Mouse (Mus musculus): Measurements from ENCODE around the gene Twist2.
A peak's percentile ranks its signal among the peaks of the same experiment; 100 is the strongest.

Twist2 gene

DNA sequence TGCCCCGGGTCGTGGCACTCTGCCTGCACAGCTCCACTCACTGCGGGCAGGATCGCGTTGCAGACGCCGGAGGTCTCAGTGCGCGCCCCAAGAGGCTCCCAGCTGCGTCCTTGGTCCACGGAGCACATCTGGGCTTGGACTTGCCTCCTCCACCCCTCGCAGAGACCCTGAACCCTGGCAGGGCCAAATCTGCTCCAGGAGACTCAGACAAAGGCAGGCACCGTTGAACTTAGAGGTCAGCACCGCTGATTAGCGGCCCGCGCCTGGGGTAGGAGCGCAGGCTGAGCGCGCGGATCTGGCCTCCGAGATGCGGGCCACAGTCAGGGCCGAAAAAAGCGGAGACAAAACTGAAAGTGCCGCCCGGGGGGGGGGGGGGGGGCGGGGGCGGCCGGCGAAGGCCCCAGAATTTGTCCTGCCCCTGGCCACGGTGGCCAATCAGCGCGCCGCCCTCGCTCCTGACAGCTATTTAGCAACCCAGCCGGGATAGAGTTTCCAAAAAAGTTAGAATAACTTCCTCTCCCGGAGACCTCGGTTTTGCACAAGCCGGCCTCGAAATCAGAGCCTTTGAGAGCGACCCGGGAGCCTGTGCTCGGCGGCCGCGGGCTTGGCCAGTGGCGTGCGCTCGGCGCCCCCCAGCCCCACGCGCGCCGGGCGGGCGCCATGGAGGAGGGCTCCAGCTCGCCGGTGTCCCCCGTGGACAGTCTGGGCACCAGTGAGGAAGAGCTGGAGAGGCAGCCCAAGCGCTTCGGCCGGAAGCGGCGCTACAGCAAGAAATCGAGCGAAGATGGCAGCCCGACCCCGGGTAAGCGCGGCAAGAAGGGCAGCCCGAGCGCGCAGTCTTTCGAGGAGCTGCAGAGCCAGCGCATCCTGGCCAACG, at the start of gene Twist2:
Gene Twist2 (plus strand): TSS at position 495 of the 877 bp plus-strand sequence.
- peak; percentile 29 to 57 for DNase-seq

DNA sequence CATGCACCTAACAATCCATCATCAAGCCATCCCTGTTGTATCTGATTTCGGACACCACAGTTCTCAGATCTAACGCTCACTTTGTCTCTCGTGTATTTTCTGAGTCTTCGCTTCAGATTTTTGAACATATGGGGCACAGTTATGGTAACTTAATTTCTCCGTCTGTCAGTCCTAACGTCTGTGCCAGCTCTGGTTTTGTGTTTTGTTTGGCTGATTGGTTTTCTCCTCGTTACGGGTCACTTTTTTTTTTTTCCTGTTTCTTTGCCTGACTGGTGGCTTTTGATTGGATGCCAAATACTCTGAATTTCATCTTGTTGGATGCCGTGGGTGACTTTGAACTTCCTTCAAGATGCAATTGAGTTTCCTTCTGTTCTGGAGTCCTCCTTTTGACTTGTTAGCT, 48.3 kb upstream of the Twist2 start:
- no peak for DNase-seq

DNA sequence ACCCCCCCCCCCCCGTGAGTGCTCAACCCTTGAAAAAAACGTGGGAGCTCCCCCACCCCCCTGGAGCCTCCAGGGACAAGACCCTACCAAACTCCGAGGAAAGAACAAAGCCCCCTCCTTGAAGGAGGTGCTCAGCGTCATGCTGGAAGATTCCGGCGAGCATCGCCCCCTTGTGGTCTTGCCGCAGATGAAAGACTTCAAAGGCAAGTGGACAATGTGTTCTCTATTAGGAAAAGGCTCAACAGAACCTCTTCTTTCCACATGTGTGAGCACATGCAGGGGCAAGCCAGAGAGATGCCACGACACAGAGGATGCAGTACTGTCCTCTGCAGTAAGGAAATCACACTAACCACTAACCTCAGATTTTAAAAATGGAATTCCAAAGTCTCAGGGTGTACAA, 46.2 kb upstream of the Twist2 start:
- peak; percentile 46 to 81 for DNase-seq

DNA sequence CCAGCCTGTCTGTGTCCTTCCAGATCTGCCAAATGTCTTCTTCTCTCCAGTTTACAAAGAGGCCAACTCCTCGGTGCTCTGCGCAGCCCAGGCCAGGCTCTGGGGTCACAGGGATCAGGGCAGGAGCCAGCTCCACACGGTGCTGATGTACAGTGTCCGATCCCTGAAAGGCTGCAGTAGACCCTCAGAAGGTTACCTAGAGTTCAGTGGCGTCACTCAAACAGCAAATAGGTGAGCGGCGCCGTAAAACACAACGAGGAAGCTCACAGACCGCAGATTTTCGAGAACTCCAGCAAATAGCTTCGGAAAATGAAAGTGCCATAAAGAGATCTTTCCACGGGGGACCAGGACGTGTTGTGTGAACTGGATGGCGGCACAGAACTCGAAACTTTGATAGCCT, 44.0 kb upstream of the Twist2 start:
- DNase-seq = no peak

DNA sequence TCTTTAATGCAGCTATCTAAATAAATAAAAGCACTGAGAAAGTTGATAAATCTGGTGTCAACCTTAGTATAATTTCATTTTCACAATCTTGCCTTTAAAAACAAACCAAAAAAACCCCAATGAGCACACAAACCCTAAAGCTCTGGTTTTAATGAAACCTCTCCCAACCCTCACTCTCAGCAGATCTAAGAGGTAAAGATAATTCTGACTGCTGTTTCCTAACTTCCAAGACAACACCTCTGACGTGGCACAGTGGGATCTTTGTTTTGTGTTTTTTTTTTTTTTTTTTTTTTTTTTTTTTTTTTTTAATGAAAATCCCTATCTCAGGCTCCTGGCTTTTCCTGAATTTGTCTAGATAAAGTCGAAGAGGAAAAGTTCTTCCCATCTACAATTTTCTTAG, 43.1 kb upstream of the Twist2 start:
- no peak for DNase-seq

DNA sequence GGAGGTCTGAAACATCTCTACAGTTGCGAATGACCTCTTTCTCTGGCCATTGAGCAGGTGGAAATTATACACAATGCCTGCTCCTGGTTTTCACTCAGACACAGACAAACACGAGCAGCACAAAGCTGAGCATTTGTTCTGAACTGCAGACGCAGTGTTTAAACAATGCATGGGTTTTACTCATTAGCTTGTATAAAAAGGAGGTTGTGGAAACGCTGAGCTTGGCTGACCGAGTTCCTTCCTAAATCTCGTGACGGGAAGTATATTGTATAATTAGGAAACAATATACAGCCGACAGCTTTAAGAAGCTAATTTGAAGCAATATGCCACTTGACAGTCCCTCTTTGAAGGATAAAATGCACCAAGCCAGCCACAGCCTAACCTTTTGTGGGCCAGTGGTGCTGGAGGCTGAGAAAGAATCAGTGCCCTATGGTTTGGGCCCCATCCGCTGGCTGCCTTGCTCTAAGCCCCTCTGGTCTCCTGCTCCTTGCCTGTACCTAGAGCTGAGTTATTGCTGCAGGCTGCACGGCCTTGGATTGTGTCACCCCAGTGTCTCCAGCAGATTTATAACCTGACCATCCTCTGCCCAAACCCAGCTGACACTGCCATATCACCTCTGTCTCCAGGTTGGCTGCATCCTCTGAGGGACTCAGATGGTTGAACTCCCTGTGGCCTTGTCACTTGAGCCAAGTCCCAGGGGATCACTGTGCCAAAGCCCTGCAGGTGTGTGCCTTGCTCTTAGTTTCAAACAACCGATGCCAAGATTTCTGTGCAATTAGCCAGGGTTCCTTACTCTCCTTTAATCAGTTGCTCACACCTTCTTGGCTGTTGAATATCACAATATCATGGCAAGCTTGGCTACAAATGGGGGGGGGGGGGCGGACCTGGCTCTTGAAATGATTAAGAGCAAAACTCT, 42.4 kb upstream of the Twist2 start:
- DNase-seq = no peak

DNA sequence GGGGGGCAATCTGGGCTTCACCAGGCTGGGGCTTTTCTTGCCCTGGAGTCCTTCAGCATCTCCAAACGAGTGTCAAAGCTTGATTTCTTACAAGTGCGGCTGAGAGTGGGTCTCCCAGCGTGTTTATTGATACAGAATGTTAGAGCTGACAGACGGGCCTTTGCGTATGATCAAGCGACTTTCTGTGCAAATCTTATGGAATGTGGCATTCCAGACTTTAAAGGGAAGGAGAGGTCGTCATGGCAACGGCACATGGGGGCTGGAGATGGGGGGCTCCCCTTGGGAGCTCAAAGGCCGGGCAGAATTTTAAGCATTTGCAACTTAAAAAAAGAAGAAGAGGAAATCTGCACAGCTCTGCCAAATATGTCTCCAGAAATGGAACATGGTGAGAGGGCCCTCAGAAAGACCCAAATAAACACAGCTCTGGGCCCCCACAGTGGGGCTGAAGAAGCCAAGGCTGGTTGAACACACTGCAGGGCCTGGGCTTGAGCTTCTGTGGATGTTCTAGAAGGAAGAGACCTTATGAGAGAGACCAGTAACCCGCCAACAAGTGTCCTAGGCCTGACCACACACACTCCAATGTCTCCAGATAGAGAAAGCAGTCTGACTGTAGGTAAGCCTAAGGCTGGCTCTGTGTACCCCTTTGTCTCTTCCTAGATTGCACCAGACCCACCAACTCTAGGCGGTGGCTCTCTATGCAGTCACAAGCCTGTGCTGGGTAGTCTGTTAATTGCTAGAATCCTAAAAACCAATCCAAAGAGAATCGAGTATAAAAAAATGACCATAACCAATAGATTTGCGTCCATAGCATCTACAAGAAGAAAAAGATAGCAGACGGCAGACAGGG, 40.9 kb upstream of the Twist2 start:
- no peak for DNase-seq

DNA sequence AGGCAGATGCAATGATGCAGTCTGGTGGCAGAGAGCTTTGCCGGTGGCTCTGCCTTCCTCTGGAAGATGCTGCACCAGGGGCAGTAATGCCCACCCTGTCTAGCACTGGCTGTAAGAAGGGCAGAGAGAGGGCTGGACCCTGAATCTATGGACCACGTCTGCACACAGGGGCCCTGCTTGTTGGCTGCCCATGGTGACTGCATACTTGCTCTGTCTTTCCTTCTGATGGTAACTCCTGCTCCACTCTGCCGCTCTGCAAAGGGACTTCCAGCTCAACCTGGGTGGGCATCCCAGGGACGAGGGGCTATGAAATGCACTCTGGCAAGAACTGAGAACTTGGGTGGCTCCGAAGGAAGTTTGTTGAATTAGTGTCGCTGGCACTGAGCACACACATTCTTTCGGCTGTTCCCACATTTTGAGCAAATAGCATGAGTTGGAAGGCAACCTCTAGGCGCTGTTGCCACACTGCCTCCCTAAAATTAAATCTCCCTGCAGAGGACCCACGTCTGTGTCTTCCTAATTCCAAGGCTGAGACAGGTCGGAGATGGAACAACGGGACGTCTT, 38.7 kb upstream of the Twist2 start:
- no peak for DNase-seq

DNA sequence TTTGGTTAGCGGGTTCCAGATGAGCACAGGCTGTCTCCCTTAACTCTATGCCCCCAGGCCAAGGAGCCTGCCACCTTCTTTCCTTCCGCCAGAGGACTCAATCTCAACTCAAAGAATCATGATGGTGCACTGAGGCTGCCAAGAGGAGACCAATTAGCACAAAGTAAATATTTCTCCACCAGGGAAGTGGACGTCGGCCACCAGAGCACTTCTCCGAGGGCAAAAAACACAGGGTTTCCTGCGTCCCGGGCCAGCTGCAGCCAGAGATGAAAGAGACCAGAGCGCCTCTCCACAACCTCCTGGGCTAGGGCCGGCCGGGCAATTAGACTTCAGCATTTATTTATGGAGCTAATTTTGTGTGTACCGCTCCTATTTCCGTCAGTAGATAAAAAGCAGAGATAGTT, 31.0 kb upstream of the Twist2 start:
- DNase-seq = no peak

DNA sequence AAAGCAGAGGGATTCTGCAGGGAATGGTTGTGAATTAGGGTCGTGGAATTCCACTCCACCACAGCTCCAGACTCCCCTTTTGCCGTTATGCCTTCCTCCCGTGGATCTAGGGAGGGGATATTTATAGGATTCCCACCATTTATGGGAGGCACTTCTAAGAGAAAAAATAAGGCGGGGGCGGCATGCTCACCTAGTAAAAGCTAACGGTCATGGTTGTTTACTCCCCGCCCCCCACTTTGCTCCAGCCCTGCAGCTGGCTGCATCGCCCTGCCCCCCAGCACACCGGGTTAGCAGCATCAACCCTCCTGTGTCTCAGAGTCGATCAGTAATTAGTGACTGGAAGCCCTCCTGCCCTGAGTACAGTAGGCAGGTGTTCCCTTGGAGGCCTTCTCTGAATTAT, 30.6 kb upstream of the Twist2 start:
- DNase-seq = no peak

DNA sequence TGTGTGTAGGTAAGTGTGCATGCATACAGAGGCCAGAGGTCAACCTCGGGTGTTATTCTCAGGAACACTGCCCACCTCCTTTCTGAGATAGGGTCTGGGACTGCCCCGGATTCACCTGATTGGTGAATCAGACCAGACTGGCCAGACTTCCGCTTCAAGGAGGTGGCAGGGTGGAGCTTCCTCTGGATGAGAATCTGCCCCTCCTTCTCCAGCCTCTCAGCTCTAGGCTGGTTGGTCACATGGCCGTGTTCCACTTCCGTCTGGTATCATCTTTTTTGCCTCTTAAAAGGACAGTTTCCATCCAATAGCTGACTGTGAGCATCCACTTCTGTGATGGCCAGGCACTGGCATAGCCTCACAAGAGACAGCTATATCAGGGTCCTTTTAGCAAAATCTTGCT, 24.3 kb upstream of the Twist2 start:
- no peak for DNase-seq

DNA sequence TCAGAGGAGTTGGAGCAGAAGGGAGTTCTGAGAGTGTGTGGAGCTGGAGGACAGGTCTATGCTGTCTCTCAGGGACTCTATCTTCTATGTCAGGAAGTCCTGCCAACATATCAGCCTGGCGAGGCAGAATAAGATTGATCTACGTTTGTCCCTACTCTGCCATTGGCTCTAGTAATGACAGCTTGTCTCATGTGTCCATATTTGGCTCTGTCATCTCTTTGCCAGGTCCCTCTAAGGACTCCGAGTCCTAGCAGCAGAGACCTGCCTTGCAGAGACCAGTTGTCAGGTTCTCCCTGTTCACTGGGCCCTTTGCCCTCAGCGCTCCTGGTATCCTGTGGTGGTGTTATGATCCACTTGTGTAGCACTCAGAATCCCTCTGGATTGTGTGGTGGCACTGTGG, 21.4 kb upstream of the Twist2 start:
- no peak for DNase-seq

DNA sequence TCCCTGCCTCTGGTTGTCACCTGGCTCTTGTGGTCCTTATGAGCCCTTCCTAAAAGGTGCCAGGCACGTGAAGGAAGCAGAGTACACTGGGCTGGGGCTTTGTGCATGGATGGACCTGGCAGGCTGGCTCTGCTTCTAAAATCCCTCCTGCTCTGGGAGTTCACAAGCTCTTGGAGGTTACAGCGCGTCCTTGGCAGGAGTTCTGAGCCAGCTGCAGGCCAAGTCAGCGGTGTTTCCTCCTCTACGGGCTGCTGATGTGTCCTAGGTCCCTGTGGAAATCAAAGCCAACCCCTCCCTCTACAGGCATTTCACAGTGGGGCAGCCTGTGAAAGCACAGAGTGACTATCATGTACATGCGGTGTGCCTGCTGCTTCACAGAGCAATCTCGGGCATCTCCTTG, 20.1 kb upstream of the Twist2 start:
- no peak for DNase-seq

DNA sequence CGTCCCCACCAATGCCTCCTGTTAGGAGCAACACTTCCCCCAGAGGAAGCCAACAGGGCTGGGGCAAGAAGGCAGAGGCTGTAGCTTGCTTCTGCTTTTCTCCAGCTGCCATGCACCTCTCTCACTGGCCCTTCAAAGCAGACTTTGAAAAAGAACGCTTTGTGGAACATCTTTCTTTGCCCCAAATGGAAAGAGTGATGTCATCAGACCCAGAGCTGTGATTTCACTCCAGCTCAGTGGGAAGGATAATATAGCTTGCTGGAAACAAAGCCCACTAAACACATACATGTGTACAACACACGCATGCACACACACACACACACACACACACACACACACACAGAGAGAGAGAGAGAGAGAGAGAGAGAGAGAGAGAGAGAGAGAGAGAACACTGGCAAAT, 17.1 kb upstream of the Twist2 start:
- no peak for DNase-seq

DNA sequence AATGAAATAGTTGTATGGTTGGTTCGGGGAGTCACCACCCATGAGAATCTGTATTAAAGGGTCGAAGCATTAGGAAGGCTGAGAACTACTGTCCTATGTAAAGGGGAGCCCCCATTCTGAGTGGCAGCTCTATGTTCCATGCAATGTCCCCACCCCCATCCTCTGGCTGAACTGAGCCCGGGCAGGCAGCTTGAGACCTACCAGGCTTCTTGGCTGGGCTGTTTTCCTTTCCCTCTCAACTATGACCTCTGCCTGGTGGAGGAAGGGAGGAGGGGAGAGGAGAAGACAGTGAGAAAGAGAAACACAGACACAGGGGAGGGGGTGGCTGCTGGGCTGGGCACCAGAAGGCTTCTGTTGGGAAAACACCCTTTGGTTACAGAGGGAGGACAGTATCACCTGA, 1.9 kb upstream of the Twist2 start:
- DNase-seq = no peak

DNA sequence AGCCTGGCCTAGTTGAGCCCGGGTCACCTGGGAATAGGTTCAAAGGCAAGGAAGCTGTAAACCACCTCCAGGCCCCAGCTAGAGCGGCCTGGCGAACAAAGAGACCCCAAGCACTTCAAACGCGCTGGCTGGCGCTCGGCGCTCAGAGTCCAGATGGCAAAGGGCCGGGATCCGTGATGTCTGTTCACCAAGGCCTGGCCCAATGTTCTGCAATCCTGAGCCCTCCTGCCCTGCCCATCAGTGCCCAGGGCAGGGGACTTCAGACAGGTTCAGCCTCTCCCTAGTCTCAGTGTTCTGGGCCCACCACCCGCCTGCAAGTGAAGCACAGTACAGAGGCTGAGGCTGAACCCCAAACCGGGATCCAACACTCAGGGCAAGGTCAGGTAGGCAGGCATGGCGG, 913 bp upstream of the Twist2 start:
- DNase-seq = no peak

DNA sequence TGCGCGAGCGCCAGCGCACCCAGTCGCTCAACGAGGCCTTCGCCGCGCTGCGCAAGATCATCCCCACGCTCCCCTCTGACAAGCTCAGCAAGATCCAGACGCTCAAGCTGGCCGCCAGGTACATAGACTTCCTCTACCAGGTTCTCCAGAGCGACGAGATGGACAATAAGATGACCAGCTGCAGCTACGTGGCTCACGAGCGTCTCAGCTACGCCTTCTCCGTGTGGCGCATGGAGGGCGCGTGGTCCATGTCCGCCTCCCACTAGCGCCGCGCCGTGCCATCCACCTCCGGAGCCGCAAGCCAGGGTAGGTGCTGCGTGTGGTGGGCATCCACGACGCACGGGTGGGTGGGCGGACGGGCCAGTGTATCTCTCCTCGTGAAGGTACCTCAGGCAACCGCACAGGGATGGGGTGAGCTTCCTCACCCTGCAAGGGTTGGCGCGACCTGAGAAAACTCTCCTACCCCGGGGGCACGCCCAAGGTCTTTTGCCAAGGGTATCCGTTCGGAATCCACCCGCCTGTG, 644 bp downstream of the Twist2 start:
- no peak for DNase-seq

DNA sequence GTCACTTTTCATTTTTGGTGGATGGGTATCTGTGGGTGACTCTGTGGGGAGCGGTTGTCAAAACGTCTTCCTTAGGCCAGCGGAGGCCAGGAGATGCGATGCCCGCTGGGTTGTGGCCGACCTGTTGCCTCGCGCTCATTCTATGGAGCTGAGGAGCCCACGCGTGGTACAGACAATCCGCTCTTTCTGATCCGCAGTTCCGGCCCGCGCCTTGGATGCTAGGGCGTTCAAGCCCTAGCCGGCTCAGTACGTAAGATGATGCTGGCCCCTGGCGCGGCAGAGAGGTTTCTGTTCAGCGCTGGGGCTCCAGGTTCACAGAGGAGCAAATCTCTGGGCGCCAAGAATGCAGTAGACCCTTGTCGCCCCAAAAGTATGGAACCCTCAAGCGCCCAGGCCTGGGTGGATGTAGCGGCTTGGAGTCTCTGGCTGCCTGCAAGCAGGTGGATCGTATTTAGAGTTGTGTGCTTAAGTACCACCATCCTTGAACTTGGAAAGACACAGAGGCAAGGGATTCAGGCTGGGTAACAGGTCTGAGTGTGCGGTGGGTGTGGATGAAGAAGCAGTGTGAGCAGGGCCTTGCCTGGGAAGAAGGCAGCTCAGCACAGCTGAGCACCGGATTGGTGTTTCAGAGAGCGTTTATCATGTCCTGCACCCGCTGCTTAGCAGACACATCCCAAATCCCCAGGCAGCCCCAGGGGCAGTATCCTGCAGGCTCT, 1.3 kb downstream of the Twist2 start:
- DNase-seq = no peak

DNA sequence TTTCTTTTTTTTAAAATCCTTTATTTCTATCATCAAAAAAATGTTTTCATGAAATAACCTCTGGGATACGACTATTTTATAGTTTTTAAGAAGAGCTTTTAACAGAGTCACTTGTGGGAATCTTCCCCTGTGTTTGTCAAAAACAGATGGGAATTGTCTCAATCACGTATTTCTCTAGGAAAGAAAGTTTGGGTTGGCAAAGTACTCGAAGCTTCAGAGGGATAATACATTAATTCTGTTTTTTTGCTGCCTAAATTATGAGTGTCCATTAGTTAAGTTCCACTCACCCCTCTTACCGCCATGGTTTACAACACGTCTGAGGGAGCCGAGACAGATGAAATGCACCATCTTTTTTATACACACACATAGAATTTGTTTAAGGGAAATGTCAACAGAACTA, 2.2 kb downstream of the Twist2 start:
- DNase-seq = no peak

DNA sequence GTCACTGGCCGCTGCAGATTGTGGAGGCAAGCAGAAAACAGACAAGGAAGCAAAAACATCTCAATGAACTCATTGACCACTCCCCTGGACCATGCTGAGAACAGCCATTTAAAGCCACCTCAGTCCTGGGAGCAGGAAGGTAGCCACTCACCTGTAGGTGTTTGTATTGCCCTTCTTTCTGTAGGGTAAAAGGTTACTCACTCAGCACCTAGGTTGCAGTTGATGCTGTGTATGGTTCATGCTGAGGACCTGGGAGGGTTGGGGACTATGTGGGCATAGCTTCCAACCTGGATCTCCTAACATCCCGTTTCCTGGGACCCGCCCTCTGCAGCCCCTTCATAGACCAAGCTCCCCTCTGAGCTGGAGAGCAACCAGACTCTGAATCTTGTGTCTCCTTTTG, 14.8 kb downstream of the Twist2 start:
- DNase-seq = no peak

DNA sequence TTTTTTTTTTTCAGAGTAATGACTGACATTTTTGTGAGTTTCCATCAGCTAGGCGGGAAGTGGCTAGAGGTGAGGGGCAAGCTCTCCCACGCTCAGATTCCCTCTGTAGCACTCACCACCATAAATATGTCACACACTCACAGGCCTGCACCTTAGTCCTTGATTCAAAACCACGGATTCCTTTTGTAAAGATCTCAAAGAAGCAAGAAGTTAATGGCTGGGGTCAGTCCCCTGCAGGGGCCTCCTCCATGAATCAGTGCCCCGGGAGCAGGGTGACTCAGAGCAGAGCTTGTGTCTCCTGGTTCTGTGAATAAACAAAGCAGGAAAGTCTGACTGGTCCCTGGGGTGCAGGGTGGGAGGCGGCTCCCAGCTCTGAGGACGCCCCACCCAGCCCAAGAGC, 15.3 kb downstream of the Twist2 start:
- DNase-seq = no peak

DNA sequence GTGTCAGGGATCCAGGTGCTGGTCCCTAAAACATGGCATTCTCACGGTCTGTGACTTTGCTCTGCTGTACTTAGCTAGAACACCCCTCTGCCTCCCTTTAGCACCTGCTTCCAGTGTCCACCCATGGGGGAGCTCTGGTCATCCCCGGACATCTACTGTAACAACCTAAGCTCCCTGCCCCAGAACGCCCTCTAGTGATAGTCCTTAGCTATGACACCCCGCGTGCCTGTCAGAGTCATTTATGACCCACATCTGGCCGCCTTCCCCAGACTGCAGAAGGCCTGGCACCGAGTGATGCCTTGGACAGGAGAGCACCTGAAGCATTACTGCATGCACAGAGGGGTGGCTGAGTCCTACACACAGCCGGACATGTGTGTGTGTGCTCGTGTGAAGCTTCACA, 18.0 kb downstream of the Twist2 start:
- peak in 1 of 2 experiments; percentile 16 for DNase-seq

All from kidney, postnatal 36 days (tissue).